Mouse (Mus musculus): Measurements from ENCODE around the gene Fam19a1.

DNA sequence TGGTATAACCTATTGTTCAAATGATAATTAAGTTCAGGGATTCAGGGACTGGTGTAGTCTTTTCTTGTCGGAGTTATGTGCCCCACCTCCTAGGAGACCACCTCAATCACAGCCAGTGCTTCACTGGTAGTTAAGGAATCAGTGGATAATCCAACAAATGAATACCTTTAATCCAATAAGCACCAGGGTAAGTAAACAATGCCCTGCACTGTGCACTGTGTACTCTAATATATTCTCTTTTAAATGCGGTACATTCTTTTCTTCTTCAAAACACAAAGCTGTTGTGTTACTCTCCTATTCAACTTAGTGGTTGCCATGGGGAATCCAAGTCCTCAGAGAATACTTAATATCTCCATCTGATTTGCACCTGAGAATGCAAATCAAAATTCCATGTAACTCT is 260.3 kb downstream of the Fam19a1 start:
- no peak for TF ChIP-seq CTCF (IDR thresholded peaks at IDR 0.05; ENCODE audit: low read depth, low read length)
- no peak for TF ChIP-seq TAL1 (conservative IDR thresholded peaks at IDR 0.05; ENCODE audit: low read depth, low read length)
- no peak for TF ChIP-seq POLR2AphosphoS5 (IDR thresholded peaks at IDR 0.05; ENCODE audit: insufficient replicate concordance, low read depth, low read length)
- no peak for TF ChIP-seq GATA1 (IDR thresholded peaks at IDR 0.05; ENCODE audit: borderline replicate concordance, low read length)

Data from G1E (cell line).